Mouse (Mus musculus) Muller cell, postnatal 12 days (primary cell): ENCODE measurements around the gene Mest.
A peak's percentile ranks its signal among the peaks of the same experiment; 100 is the strongest.

Source experiments
- DNase-seq: peaks from one replicate; pipeline ENCODE4 v3.0.0-alpha.2; 2015; ENCODE audit errors: inconsistent ontology term

Gene Mest

DNA sequence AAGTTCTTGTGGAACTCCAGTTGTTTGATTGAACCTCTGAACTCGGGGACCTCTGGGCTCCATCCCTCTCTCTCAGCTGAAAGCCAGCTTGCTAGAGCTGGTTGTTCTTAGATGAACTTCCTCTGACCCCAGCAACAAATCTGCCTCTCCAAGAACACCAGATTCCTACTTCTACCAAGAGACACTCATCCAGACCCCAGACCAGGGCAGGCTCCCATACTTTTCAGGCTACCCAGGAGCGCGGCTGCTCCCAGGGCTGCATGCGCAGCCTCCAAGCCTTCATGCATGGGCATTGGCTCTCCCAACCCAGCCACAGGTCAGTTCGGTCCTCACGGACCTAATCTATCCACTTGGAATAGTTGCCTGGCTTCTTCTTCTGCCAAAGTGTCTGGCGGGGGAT, at the start of gene Mest:
Mest (plus strand) TSS at position 217 of the 400 bp plus-strand sequence.
- DNase-seq = no peak

GRCm38 (mm10) chr6:30673764-30674561, 49.4 kb upstream of the Mest start:
- peak; percentile 77 for DNase-seq

DNA sequence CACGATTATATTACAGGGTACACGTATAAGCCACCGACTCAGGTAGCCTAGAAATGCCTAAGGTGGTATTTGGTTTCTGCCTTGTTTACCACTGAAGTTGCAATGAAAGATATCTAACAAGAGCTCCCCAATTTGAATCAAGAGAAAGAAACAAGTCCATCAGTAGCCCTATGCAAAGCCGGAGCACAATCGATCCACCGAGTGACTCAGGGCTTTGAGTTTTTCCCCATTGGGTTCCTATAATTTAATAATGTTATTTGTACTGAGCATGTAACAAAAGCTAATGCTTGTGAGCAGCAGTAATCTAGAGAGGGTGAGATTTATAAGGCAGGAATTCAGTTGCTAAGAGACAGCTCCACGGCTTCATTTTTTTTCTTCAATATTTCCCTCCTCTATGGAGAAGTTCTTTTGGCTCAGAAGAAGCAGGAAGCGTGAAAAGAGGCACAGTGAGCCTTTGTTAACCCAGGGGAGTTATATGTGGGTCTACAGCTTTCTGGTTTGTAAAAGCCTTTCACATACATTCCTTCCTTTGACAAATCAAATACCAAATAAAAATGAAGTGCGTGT, 48.5 kb upstream of the Mest start:
- peak; percentile 88 for DNase-seq

- no peak for DNase-seq
Observed at GRCm38 (mm10) chr6:30675281-30675771, 48.0 kb upstream of the Mest start.

- no peak for DNase-seq
Observed at GRCm38 (mm10) chr6:30676506-30676905, 46.8 kb upstream of the Mest start.

- no peak for DNase-seq
Observed at GRCm38 (mm10) chr6:30677591-30677990, 45.8 kb upstream of the Mest start.

DNA sequence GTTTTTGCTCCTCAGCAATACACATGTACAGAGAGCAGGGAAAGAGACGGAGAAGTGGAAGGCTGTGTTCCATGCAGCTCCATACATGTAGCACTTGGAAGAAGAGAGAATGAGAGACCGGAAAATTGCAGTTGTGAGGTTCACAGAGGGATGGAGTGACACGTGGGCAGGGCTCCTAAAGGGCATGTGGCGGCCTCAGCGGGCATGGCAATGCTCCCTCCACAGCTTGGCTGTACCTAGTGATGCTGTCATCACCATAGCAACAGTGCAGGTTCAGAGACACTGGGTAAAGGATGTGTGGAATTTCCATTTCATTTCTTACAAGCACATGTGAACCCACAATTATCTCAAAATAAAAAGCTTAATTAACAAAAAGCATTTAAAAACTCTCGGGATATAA, 44.9 kb upstream of the Mest start:
- no peak for DNase-seq

- no peak for DNase-seq
Observed at GRCm38 (mm10) chr6:30679567-30679966, 43.8 kb upstream of the Mest start.

GRCm38 (mm10) chr6:30680442-30680841, 42.9 kb upstream of the Mest start:
- DNase-seq = no peak

DNA sequence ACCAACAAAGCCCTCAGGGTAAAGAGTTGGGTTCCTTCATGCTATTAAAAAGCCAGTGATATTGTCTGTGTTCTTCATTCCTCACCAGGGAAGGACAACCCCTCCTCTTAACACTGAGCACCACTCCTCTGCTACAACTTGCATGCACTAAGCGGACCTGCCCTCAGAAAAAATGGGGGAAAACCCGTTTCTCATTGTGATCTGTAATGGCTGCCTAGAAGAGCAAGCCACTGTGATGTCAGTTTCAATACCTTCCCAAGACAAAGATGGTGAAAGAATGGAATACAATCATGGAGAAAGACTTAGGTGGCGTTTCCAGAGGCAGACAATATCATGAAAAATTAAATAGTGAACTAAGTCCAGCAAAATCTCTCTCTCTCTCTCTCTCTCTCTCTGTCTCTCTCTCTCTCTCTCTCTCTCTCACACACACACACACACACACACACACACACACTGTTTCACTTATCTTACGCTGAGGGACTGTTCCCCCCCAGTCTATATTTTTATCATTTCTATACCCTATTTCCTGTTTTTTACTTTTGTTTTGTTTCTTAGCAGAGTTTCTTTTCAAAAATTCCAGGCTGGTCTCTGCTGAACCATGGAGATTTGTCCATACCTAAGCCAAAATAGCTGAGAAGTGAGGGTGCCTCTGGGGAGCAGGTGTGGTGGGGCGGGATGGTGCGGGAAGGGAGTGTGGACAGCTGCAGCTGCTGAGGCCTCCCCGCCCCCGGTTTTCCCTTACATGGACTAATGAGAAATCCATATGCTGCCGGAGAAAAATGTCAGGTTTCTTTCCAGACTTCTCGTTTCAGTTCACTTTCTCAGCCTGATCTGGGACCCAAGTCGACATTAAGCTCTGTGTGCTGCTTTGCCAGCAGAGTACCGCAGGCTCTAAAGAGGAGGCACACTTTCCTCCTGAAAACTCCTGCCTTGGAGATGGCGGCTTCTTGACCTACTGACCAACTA, 41.1 kb upstream of the Mest start:
- DNase-seq = no peak

GRCm38 (mm10) chr6:30684570-30684969, 38.8 kb upstream of the Mest start:
- no peak for DNase-seq

GRCm38 (mm10) chr6:30687198-30687597, 36.1 kb upstream of the Mest start:
- DNase-seq = peak; percentile 46

- no peak for DNase-seq
Observed at GRCm38 (mm10) chr6:30692826-30693225, 30.5 kb upstream of the Mest start.

- peak; percentile 97 for DNase-seq
Observed at GRCm38 (mm10) chr6:30693350-30693991, 29.9 kb upstream of the Mest start, which contains the start of gene Cep41. Cep41 (minus strand) TSS chr6:30693749.

DNA sequence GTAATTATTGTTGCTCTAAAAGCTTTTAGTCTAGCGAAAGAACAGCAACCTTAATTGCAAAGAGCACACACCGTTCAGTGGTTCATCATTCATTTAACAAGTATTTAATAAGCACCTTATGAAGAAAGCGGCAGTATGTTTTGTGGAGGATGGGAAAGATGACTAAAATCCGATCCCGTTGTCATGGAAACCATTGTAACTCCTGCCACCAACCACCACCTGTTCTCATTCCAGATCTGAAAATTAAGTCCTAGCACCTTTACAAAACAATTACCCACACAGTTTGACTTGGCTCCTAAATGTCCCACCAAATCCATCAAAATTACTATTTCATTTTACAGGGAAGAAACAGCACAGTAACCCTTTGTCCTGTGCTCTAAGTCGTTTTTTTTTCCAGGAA, 29.1 kb upstream of the Mest start:
- no peak for DNase-seq

DNA sequence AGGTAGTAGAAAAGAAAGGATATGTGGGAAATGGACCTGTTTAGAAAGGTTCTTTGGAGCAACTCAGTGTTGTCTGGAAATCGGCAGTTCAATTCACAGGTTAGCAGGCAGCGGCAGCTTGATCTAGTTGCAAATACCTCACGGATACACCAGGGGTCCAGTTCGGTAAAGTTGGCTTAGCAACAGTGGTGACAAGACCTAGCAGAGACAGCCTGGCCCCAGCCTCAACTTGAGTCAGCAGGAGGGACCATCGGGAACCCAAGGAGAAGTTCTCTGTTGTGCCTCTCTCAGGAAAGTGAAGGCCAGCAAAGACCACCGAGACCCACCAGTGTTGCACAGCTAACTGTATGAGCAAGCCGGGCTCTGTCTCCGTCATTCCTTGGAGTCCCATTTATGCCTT, 28.2 kb upstream of the Mest start:
- DNase-seq = no peak

- DNase-seq = no peak
Observed at GRCm38 (mm10) chr6:30697464-30697863, 25.9 kb upstream of the Mest start.

DNA sequence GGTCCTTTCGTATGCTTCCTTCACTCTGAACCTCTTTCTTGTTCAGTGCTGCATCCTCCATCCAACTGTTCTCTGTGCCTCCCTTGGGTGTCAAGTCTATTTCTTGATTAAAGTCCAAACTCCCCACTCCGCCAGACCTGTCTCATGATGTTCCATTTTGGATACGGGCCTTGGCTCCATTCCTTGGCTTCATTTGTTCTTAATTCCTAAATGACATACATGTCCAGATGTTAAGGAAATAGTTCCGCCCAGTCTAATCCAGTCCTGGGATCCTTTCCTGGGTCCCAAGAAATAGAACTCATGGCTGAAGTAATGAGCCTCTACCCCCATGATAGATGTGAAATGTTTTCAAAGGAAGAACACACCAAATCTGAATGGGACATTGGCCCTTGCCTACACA, 25.3 kb upstream of the Mest start:
- no peak for DNase-seq

- no peak for DNase-seq
Observed at GRCm38 (mm10) chr6:30700182-30700581, 23.2 kb upstream of the Mest start.

GRCm38 (mm10) chr6:30702881-30703280, 20.5 kb upstream of the Mest start:
- no peak for DNase-seq

- DNase-seq = peak; percentile 23
Observed at GRCm38 (mm10) chr6:30703476-30703875, 19.9 kb upstream of the Mest start.
